Comparison of ENCODE assay signal across 7 mouse cellular contexts in the genomic region with DNA sequence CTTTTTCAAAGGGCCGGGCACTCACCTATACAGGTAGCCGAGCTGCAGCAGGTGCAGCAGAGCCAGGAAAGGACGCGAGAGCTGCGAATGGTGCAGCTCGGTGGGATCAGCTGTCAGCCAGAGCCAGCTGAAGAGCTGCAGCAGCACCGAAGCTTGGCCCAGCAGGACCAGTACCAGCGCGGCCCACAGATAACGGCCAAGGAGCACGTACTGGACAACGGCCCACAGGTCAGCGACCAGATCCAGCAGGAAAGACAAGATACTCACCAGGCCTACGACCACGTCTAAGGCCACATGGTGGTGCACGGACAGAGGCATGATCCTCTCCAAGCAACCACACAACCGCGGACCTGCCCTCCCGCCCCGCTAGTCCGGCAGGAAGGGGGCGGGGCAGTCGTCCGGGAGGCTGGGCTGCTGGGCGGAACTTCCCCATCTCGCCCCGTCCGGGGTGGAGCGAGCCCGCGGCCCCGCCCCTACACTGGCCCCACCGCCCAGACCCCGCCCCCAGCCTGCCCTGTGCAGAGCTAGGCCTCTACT. TPM values are rescaled to one million over a fixed set of nuclear protein-coding genes. Genes with fewer than 3 reads are reported as not detected.
DNase-seq lines count a peak whose midpoint lies in the region; ATAC-seq lines count a peak whose summit lies in the region.

A gene (minus strand): TSS at position 399 of the 537 bp plus-strand sequence.

- peak; percentile 90 to 93 for DNase-seq in adrenal gland, adult 18-20 months (ENCODE audit: low spot score in 2 of 2)
- peak; percentile 90 for DNase-seq in embryo, embryonic 10 days (ENCODE audit: low spot score)
- peak; percentile 96 for DNase-seq in gastrocnemius, postnatal 14 days
- DNase-seq in induced T-regulatory cell, adult 2 months (ENCODE audit: low read depth) = peak; percentile 92
- DNase-seq in left cerebral cortex, postnatal 4 days = peak; percentile 91
- DNase-seq in midbrain, embryonic 11.5 days (ENCODE audit: low spot score, missing footprints) = peak; percentile 98
- DNase-seq in skeletal muscle tissue, adult 2 months (ENCODE audit: low read depth, low spot score) = peak; percentile 70

- H3K4me1 ChIP-seq in midbrain, embryonic 11.5 days (ENCODE audit: control insufficient read depth, insufficient read depth, low read length) = peaks cover 4% of the 10 kb centered on the region

- ATAC-seq in midbrain, embryonic 11.5 days (ENCODE audit: low FRiP score) = peak; percentile 98

- peak within 1 kb of the TSS; percentile 67 for H3K9ac ChIP-seq in midbrain, embryonic 11.5 days (ENCODE audit: low read length)

- H3K27ac ChIP-seq in midbrain, embryonic 11.5 days (ENCODE audit: low read depth, low read length) = no peak within 1 kb of the TSS

- intact Hi-C loops in gastrocnemius, postnatal 14 days (cut with DNase I; ENCODE audit: low total_unique reads) = no loop called here
- intact Hi-C loops in left cerebral cortex, postnatal 4 days (cut with DNase I) = no loop called here

- no peaks in the 10 kb centered on the region for H3K27me3 ChIP-seq in midbrain, embryonic 11.5 days (ENCODE audit: control insufficient read depth, insufficient read depth, low read length)

- peak within 1 kb of the TSS; percentile 89 for H3K4me2 ChIP-seq in midbrain, embryonic 11.5 days

- no peaks in the 10 kb centered on the region for H3K9me3 ChIP-seq in midbrain, embryonic 11.5 days (ENCODE audit: control insufficient read depth, low read length)

- WGBS in midbrain, embryonic 11.5 days = 2% methylated on average over 34 of the region's 34 CpGs

- no peaks in the 10 kb centered on the region for H3K36me3 ChIP-seq in midbrain, embryonic 11.5 days (ENCODE audit: control insufficient read depth, insufficient read depth, low read length)

- H3K4me3 ChIP-seq in midbrain, embryonic 11.5 days (ENCODE audit: low read depth, low read length) = peak within 1 kb of the TSS; percentile 57

RNA-seq across cellular contexts. Expression of the gene that starts here (rescaled TPM):
- 1 to 10 TPM; 4.2 to 5.9 TPM for total RNA-seq in adrenal gland, adult 18-20 months (2021)
- 1 to 10 TPM; 1.6 to 1.9 TPM for total RNA-seq in gastrocnemius, postnatal 14 days (2021)
- 1 to 10 TPM; 4.3 to 4.8 TPM for total RNA-seq in left cerebral cortex, postnatal 4 days (2021)
- polyA plus RNA-seq in midbrain, embryonic 11.5 days (2014; fragmentation: Nextera tagmentation; extraction: Ambion mirVana) = 3.5 and 4.5 TPM in 2 replicates
